Comparison of ENCODE assay signal across 8 mouse cellular contexts in the genomic region with DNA sequence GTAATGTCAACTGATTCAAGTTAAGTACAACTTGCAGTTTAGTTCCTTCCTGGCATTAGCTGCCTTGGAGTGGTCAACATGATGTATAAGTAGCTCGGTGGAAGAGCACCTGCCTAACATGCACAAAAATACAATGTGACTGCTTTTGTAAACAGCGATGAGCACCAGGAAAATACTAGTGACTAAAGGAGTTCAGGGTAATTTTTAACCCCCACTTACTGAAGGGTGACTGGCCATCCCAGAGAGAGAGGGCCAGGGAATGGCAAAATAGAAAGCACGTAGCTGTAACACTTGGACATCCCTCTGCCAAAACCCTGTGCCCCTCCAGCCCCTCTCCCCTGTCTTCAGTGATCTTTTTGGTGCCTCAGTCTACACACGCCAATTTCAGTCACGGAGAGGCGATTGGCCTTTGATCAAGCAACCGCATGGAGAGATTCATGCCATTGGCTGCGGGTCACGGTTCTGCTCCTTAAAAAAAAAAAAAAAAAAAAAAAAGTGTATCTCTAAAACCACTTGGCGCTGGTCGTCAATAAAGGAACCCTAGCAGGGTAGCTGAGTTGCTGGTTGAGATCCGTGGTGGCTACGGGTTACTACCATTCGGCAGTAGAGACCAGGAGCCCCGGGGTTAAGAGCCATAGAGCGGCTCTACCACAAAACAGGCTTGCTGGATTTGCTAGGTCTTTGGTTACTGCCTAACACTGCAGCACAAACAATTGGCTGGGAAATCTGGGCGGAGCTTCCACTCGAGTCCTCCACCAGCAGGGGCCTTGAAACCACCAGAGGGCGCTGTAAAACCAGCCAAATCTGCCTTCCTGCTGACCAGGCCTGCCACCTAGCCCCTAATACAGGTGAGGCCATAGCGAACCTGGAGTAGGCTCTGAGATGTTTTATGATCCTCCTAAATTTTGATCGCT. TPM values are rescaled to one million over a fixed set of nuclear protein-coding genes. Genes with fewer than 3 reads are reported as not detected.
DNase-seq lines count a peak whose midpoint lies in the region; ATAC-seq lines count a peak whose summit lies in the region.

No protein-coding gene starts in this region.

- no peaks in the 10 kb centered on the region for H3K27me3 ChIP-seq in lung, embryonic 16.5 days (ENCODE audit: control insufficient read depth, insufficient read depth, low read depth, low read length)

- WGBS in lung, embryonic 16.5 days, result 7% methylated on average over 21 of the region's 21 CpGs

- peak overlapping the region; percentile 51 for H3K9ac ChIP-seq in lung, embryonic 16.5 days (ENCODE audit: low read length)

- peak overlapping the region; percentile 47 for H3K4me3 ChIP-seq in lung, embryonic 16.5 days (ENCODE audit: low read length)

- peak; percentile 89 to 95 for ATAC-seq in hematopoietic stem cell, adult 5-6 weeks (replicated peaks in 1 of 2; ENCODE audit: insufficient read depth in 1 of 2, low FRiP score in 2 of 2, low TSS enrichment in 1 of 2, low read depth in 1 of 2, poor library complexity in 2 of 2, severe bottlenecking in 2 of 2)
- peak; percentile 79 for ATAC-seq in lung, embryonic 16.5 days (ENCODE audit: low read depth)

- DNase-seq in MEL-GATA-1-ER (ENCODE audit: extremely low read depth, low read depth), result peak; percentile 89
- peak; percentile 96 for DNase-seq in cerebellum, adult 8-10 months
- peak; percentile 95 for DNase-seq in forelimb bud, embryonic 11.5 days (ENCODE audit: low read depth, low spot score)
- peak; percentile 89 for DNase-seq in layer of hippocampus, adult 9-10 months (ENCODE audit: low spot score)
- peak; percentile 83 for DNase-seq in ovary, postnatal 10 days (ENCODE audit: low spot score)
- peak; percentile 82 to 93 for DNase-seq in thymus, postnatal 10 days (ENCODE audit: low spot score in 2 of 2)

- no peak overlapping the region for H3K27ac ChIP-seq in lung, embryonic 16.5 days (ENCODE audit: low read length)

- no peaks in the 10 kb centered on the region for H3K9me3 ChIP-seq in lung, embryonic 16.5 days (ENCODE audit: control insufficient read depth, low read length)

- no peaks in the 10 kb centered on the region for H3K4me1 ChIP-seq in lung, embryonic 16.5 days (replicated peaks; ENCODE audit: control insufficient read depth, insufficient read depth, low read length)

- no peaks in the 10 kb centered on the region for H3K36me3 ChIP-seq in lung, embryonic 16.5 days (ENCODE audit: control insufficient read depth, insufficient read depth, low read length)

- peak overlapping the region; percentile 60 for H3K4me2 ChIP-seq in lung, embryonic 16.5 days (ENCODE audit: low read depth, low read length)

RNA-seq across cellular contexts. Expression of a gene that starts 5.1 kb away (rescaled TPM):
- total RNA-seq in hematopoietic stem cell, adult 5-6 weeks (2017), result 120 and 161 TPM in 2 replicates
- 147 and 155 TPM in 2 replicates for polyA plus RNA-seq in lung, embryonic 16.5 days (2015; fragmentation: Nextera tagmentation; extraction: Ambion mirVana)

RNA-seq across cellular contexts. Expression of a gene that starts 13.4 kb away (rescaled TPM):
- total RNA-seq in hematopoietic stem cell, adult 5-6 weeks (2017), result 0.06 TPM in 1 of 2 replicates, not detected in the other
- 0.72 and 0.92 TPM in 2 replicates for polyA plus RNA-seq in lung, embryonic 16.5 days (2015; fragmentation: Nextera tagmentation; extraction: Ambion mirVana)

RNA-seq across cellular contexts. Expression of a gene that starts 42.5 kb away (rescaled TPM):
- not detected in 2 replicates for total RNA-seq in hematopoietic stem cell, adult 5-6 weeks (2017)
- not detected in 2 replicates for polyA plus RNA-seq in lung, embryonic 16.5 days (2015; fragmentation: Nextera tagmentation; extraction: Ambion mirVana)

RNA-seq across cellular contexts. Expression of a gene that starts 52.7 kb away (rescaled TPM):
- total RNA-seq in hematopoietic stem cell, adult 5-6 weeks (2017), result 0.25 TPM in 1 of 2 replicates, not detected in the other
- 0.29 and 0.49 TPM in 2 replicates for polyA plus RNA-seq in lung, embryonic 16.5 days (2015; fragmentation: Nextera tagmentation; extraction: Ambion mirVana)
